8 mouse cellular contexts compared by ENCODE assay signal in genomic region chr5:71658115-71658497, GRCm38 (mm10). TPM values are rescaled to one million over a fixed set of nuclear protein-coding genes. Genes with fewer than 3 reads are reported as not detected.
DNase-seq lines count a peak whose midpoint lies in the region; ATAC-seq lines count a peak whose summit lies in the region.

Gene Gabra4 (minus strand): TSS chr5:71658308.

- H3K27ac ChIP-seq in neural tube, embryonic 11.5 days (ENCODE audit: low read depth, low read length): no peak within 1 kb of the TSS
- no peak within 1 kb of the TSS; the same call in 1 of the 2 replicates for H3K27ac ChIP-seq in embryonic facial prominence, embryonic 10.5 days (replicated peaks)
- no peak within 1 kb of the TSS for H3K27ac ChIP-seq in hindbrain, embryonic 14.5 days
- no peak within 1 kb of the TSS for H3K27ac ChIP-seq in midbrain, embryonic 14.5 days (replicated peaks; ENCODE audit: low read depth, low read length)

- DNase-seq in neural tube, embryonic 11.5 days (ENCODE audit: low spot score): no peak
- no peak for DNase-seq in neural tube, embryonic 10.5 days (ENCODE audit: extremely low spot score, low spot score)
- peak; percentile 51 for DNase-seq in embryonic facial prominence, embryonic 10.5 days (ENCODE audit: low spot score)
- DNase-seq in hindbrain, embryonic 14.5 days (ENCODE audit: low spot score): no peak
- peak in 1 of 2 experiments; percentile 51 for DNase-seq in left cerebral cortex, postnatal 10 days (ENCODE audit: extremely low spot score in 1 of 2, low spot score in 2 of 2)
- DNase-seq in midbrain, embryonic 14.5 days: no peak
- no peak for DNase-seq in urinary bladder, postnatal 14 days (ENCODE audit: low spot score)
- DNase-seq in c-Kit-positive CD71-positive TER-119-positive erythroid progenitor cells, embryonic 14.5 days (ENCODE audit: low spot score): no peak

- intact Hi-C loops in left cerebral cortex, postnatal 10 days (cut with DNase I): no loop called here

- peaks cover 23% of the 10 kb centered on the region for H3K27me3 ChIP-seq in neural tube, embryonic 11.5 days (ENCODE audit: control insufficient read depth, insufficient read depth, low read length)
- peaks cover 48% of the 10 kb centered on the region for H3K27me3 ChIP-seq in embryonic facial prominence, embryonic 10.5 days (replicated peaks; ENCODE audit: low read depth, poor library complexity, severe bottlenecking)
- peaks cover 15% of the 10 kb centered on the region for H3K27me3 ChIP-seq in hindbrain, embryonic 14.5 days (ENCODE audit: control insufficient read depth, insufficient read depth, low read length)
- H3K27me3 ChIP-seq in midbrain, embryonic 14.5 days (ENCODE audit: control insufficient read depth, insufficient read depth, low read length): peaks cover 9% of the 10 kb centered on the region; the same call in 1 of the 2 replicates

- H3K4me1 ChIP-seq in neural tube, embryonic 11.5 days (ENCODE audit: control insufficient read depth, insufficient read depth, low read length): peaks cover 5% of the 10 kb centered on the region; the same call in 1 of the 2 replicates
- H3K4me1 ChIP-seq in embryonic facial prominence, embryonic 10.5 days: peaks cover 18% of the 10 kb centered on the region
- H3K4me1 ChIP-seq in hindbrain, embryonic 14.5 days (replicated peaks; ENCODE audit: control insufficient read depth, insufficient read depth, low read length): no peaks in the 10 kb centered on the region
- peaks cover 5% of the 10 kb centered on the region; the same call in 1 of the 2 replicates for H3K4me1 ChIP-seq in midbrain, embryonic 14.5 days (ENCODE audit: control insufficient read depth, insufficient read depth, low read length)

- peak; percentile 51; the same call in 1 of the 2 replicates for ATAC-seq in neural tube, embryonic 11.5 days (ENCODE audit: insufficient read depth, low FRiP score, low TSS enrichment)
- ATAC-seq in hindbrain, embryonic 14.5 days (ENCODE audit: low FRiP score): peak; percentile 49
- ATAC-seq in midbrain, embryonic 14.5 days (ENCODE audit: low FRiP score, low TSS enrichment): peak; percentile 34; the same call in 1 of the 2 replicates

- H3K4me2 ChIP-seq in neural tube, embryonic 11.5 days (ENCODE audit: low read depth): peak within 1 kb of the TSS; percentile 98
- peak within 1 kb of the TSS; percentile 98 for H3K4me2 ChIP-seq in hindbrain, embryonic 14.5 days (replicated peaks)
- peak within 1 kb of the TSS; percentile 99 for H3K4me2 ChIP-seq in midbrain, embryonic 14.5 days (ENCODE audit: low read length)

- H3K4me3 ChIP-seq in neural tube, embryonic 11.5 days (ENCODE audit: low read depth, low read length): peak within 1 kb of the TSS; percentile 56
- peak within 1 kb of the TSS; percentile 67 for H3K4me3 ChIP-seq in embryonic facial prominence, embryonic 10.5 days
- peak within 1 kb of the TSS; percentile 58 for H3K4me3 ChIP-seq in hindbrain, embryonic 14.5 days (replicated peaks; ENCODE audit: low read length)
- H3K4me3 ChIP-seq in midbrain, embryonic 14.5 days (replicated peaks; ENCODE audit: low read depth, low read length): peak within 1 kb of the TSS; percentile 61

- no peaks in the 10 kb centered on the region for H3K9me3 ChIP-seq in neural tube, embryonic 11.5 days (ENCODE audit: control insufficient read depth, low read length)
- H3K9me3 ChIP-seq in embryonic facial prominence, embryonic 10.5 days: no peaks in the 10 kb centered on the region
- H3K9me3 ChIP-seq in hindbrain, embryonic 14.5 days (ENCODE audit: control insufficient read depth, low read length): no peaks in the 10 kb centered on the region
- no peaks in the 10 kb centered on the region for H3K9me3 ChIP-seq in midbrain, embryonic 14.5 days (ENCODE audit: control insufficient read depth, low read length)

- peak within 1 kb of the TSS; percentile 42 for H3K9ac ChIP-seq in neural tube, embryonic 11.5 days (ENCODE audit: low read length)
- peak within 1 kb of the TSS; percentile 60 for H3K9ac ChIP-seq in hindbrain, embryonic 14.5 days
- peak within 1 kb of the TSS; percentile 62 for H3K9ac ChIP-seq in midbrain, embryonic 14.5 days (replicated peaks; ENCODE audit: low read length)

- no peaks in the 10 kb centered on the region for H3K36me3 ChIP-seq in neural tube, embryonic 11.5 days (ENCODE audit: control insufficient read depth, insufficient read depth, low read length)
- H3K36me3 ChIP-seq in embryonic facial prominence, embryonic 10.5 days (replicated peaks): no peaks in the 10 kb centered on the region
- no peaks in the 10 kb centered on the region for H3K36me3 ChIP-seq in hindbrain, embryonic 14.5 days (replicated peaks; ENCODE audit: control insufficient read depth, insufficient read depth)
- no peaks in the 10 kb centered on the region for H3K36me3 ChIP-seq in midbrain, embryonic 14.5 days (ENCODE audit: control insufficient read depth, insufficient read depth, low read length)

- under 1% methylated on average over 15 of the region's 15 CpGs for WGBS in neural tube, embryonic 11.5 days
- WGBS in embryonic facial prominence, embryonic 10.5 days: under 1% methylated on average over 15 of the region's 15 CpGs
- WGBS in hindbrain, embryonic 14.5 days: 1% methylated on average over 15 of the region's 15 CpGs
- WGBS in midbrain, embryonic 14.5 days: 2% methylated on average over 15 of the region's 15 CpGs

RNA-seq across cellular contexts. Expression of gene Gabra4, which starts in this region (rescaled TPM):
- polyA plus RNA-seq in neural tube, embryonic 11.5 days (2014; fragmentation: Nextera tagmentation; extraction: Ambion mirVana): 2.0 and 2.9 TPM in 2 replicates
- polyA plus RNA-seq in embryonic facial prominence, embryonic 10.5 days (2016; fragmentation: Nextera tagmentation; extraction: Ambion mirVana): 3.0 and 3.2 TPM in 2 replicates
- 16.3 and 18.7 TPM in 2 replicates for polyA plus RNA-seq in hindbrain, embryonic 14.5 days (2014; fragmentation: Nextera tagmentation; extraction: Ambion mirVana)
- total RNA-seq in left cerebral cortex, postnatal 10 days (2021): 10 to 100 TPM; 66.8 to 67.1 TPM
- polyA plus RNA-seq in midbrain, embryonic 14.5 days (2014; fragmentation: Nextera tagmentation; extraction: Ambion mirVana): 11.3 and 15.1 TPM in 2 replicates
